Mouse (Mus musculus) megakaryocyte progenitor cell, adult 5-6 weeks (primary cell): ENCODE data around the gene Plagl1. TPM values are rescaled to one million over a fixed set of nuclear protein-coding genes. Genes with fewer than 3 reads are reported as not detected.
"Not testable (repeated sequence)": the region's sequence is repeated elsewhere in the genome, so short reads cannot be mapped to it uniquely, and the experiment has no call there.

Experiments used
- ATAC-seq: replicated peaks from 2 replicates; pipeline ENCODE4 v1.8.0; 2016; ENCODE audit warnings: mild to moderate bottlenecking, moderate TSS enrichment, inconsistent platforms; ENCODE audit not compliant: poor library complexity
- total RNA-seq, 2 experiments: library from RNA; stranded (forward) in 1 of 2; stranded (reverse) in 1 of 2; fragments of 157-497, 149-512 nt in 1 of 2; fragments of 200-1000 nt in 1 of 2; gene quantifications; 2 replicates each; pipeline versions ENCODE4 v1.2.3 to v1.2.4; 2015 to 2017

The Plagl1 gene
- total RNA-seq (2015) = 1.1 and 2.2 TPM in 2 replicates
- 0.25 and 1.7 TPM in 2 replicates for total RNA-seq (2017)

- ATAC-seq = no peak
These were observed at the start of gene Plagl1 for GRCm38 (mm10) chr10:13060021-13060668. Plagl1 (plus strand) TSS chr10:13060504.

- ATAC-seq = no peak
These were observed 46.3 kb upstream of the Plagl1 start for GRCm38 (mm10) chr10:13014026-13014425.

GRCm38 (mm10) chr10:13016573-13016972 lies 43.7 kb upstream of the Plagl1 start:
- ATAC-seq = peak; percentile 96

- ATAC-seq = peak; percentile 74
These were observed 41.8 kb upstream of the Plagl1 start for GRCm38 (mm10) chr10:13018510-13018909.

- ATAC-seq = no peak
These were observed 41.3 kb upstream of the Plagl1 start for GRCm38 (mm10) chr10:13019026-13019425.

GRCm38 (mm10) chr10:13022103-13022502 lies 38.2 kb upstream of the Plagl1 start:
- no peak for ATAC-seq

GRCm38 (mm10) chr10:13023985-13024384 lies 36.3 kb upstream of the Plagl1 start:
- ATAC-seq = not testable (repeated sequence)

GRCm38 (mm10) chr10:13027702-13028101 lies 32.6 kb upstream of the Plagl1 start:
- no peak for ATAC-seq

- ATAC-seq = peak; percentile 42; the same call in 1 of the 2 replicates
These were observed 32.1 kb upstream of the Plagl1 start for GRCm38 (mm10) chr10:13028215-13028614.

GRCm38 (mm10) chr10:13029416-13029815 lies 30.9 kb upstream of the Plagl1 start:
- ATAC-seq = no peak

- ATAC-seq = peak; percentile 60
These were observed 25.0 kb upstream of the Plagl1 start for GRCm38 (mm10) chr10:13035270-13035669.

- no peak for ATAC-seq
These were observed 20.6 kb upstream of the Plagl1 start for GRCm38 (mm10) chr10:13039637-13040174.

- ATAC-seq = no peak
These were observed 15.6 kb upstream of the Plagl1 start for GRCm38 (mm10) chr10:13044659-13045058.

- no peak for ATAC-seq
These were observed 12.5 kb upstream of the Plagl1 start for GRCm38 (mm10) chr10:13047816-13048215.

- no peak for ATAC-seq
These were observed 3.4 kb upstream of the Plagl1 start for GRCm38 (mm10) chr10:13056863-13057381.

- no peak for ATAC-seq
These were observed 742 bp downstream of the Plagl1 start for GRCm38 (mm10) chr10:13060821-13061671.

- ATAC-seq = no peak
These were observed 2.1 kb downstream of the Plagl1 start for GRCm38 (mm10) chr10:13062373-13062772.

- no peak for ATAC-seq
These were observed 3.2 kb downstream of the Plagl1 start for GRCm38 (mm10) chr10:13063457-13063856.

- no peak for ATAC-seq
These were observed 4.9 kb downstream of the Plagl1 start for GRCm38 (mm10) chr10:13065129-13065752.

GRCm38 (mm10) chr10:13071031-13071430 lies 10.7 kb downstream of the Plagl1 start:
- ATAC-seq = no peak
